Mouse (Mus musculus) liver, postnatal 0 days (tissue): ENCODE measurements at regions not wholly inside any gene's neighbourhood (a gene's known extent, or its start where the extent isn't known, plus 50 kb on each side); places are given as distances from the start of the nearest gene placed in this dataset.

Experiments
- ATAC-seq: fragments of 200-750 bp; cut with Nextera tagmentation; 2 replicates; pipeline ENCODE4 v1.8.0; 2017; ENCODE audit warnings: mild to moderate bottlenecking, moderate library complexity
- DNase-seq: peaks from one replicate; pipeline ENCODE4 v3.0.0-alpha.2; 2016
- H3K27ac ChIP-seq: fragments of 300-500 bp; sonication (generic); 2 replicates; pipeline ENCODE4 v1.5.1; 2014; ENCODE audit warnings: antibody characterized with exemption, moderate library complexity, mild to moderate bottlenecking, low read depth
- H3K27me3 ChIP-seq: fragments of 300-500 bp; sonication (generic); 2 replicates; pipeline ENCODE4 v1.6.1; 2014; ENCODE audit warnings: low read length, control low read depth, mixed read lengths; ENCODE audit not compliant: insufficient read depth
- H3K36me3 ChIP-seq: fragments of 300-500 bp; sonication (generic); replicated peaks from 2 replicates; pipeline ENCODE4 v1.6.1; 2014; ENCODE audit warnings: mild to moderate bottlenecking, control low read depth, low read length, moderate library complexity, mixed read lengths; ENCODE audit not compliant: insufficient read depth
- H3K4me1 ChIP-seq: fragments of 300-500 bp; sonication (generic); 2 replicates; pipeline ENCODE4 v1.6.1; 2014; ENCODE audit warnings: antibody characterized with exemption, mild to moderate bottlenecking, control low read depth; ENCODE audit not compliant: insufficient read depth
- H3K4me2 ChIP-seq: fragments of 300-500 bp; sonication (generic); 2 replicates; pipeline ENCODE4 v1.6.1; 2014; ENCODE audit warnings: low read depth, mild to moderate bottlenecking, low read length, moderate library complexity, mixed read lengths
- H3K4me3 ChIP-seq: fragments of 300-500 bp; sonication (generic); 2 replicates; pipeline ENCODE4 v1.5.1; 2014; ENCODE audit warnings: low read depth, low read length
- H3K9ac ChIP-seq: fragments of 300-500 bp; sonication (generic); replicated peaks from 2 replicates; pipeline ENCODE4 v1.6.1; 2014; ENCODE audit warnings: mild to moderate bottlenecking, moderate library complexity
- H3K9me3 ChIP-seq: fragments of 300-500 bp; sonication (generic); 2 replicates; pipeline ENCODE4 v1.6.1; 2016; ENCODE audit warnings: mild to moderate bottlenecking, control low read depth, low read length, mixed read lengths
- CTCF ChIP-seq: sonication (generic); IDR thresholded peaks from 2 replicates; pipeline ENCODE4 v1.5.1; 2016; ENCODE audit warnings: antibody characterized with exemption, low read depth
- EP300 ChIP-seq: IDR thresholded peaks from 2 replicates; pipeline ENCODE4 v1.6.1; 2016; ENCODE audit warnings: antibody characterized with exemption, low read depth, mild to moderate bottlenecking
- WGBS: fragments of 180-500 bp; shearing (Covaris S2); extraction: QIAGEN DNeasy Blood & Tissue Kit; methylation state at CpG from one replicate; pipeline ENCODE4 v1.1.7; 2014; ENCODE audit not compliant: insufficient replicate concordance; 5-methylcytosine and 5-hydroxymethylcytosine counted together

DNA sequence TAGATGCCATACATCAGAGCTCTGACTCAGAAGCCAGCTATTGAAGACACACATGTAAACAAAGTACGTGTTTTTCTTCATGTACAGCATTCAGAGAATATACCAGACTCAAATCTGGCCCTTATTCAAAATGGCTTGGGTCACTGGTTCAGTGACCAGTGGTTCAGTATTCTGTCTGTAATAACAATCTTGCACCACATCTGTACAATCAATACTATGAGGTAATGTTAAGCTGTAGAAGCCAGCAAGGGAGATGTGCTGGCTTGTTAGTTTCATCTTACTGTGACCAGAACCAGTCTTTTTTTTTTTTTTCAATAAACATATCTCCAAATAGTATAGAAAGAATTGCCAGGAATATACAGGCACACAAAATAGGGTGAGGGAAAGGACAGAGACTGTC lies 229.6 kb upstream of the Dcn start:
- no peak overlapping the region for H3K4me3 ChIP-seq
- H3K4me1 ChIP-seq = no peaks in the 10 kb centered on the region; the same call in 1 of the 2 replicates
- no peaks in the 10 kb centered on the region for H3K27me3 ChIP-seq
- no peak overlapping the region for H3K9ac ChIP-seq
- DNase-seq = no peak
- TF ChIP-seq CTCF (no peak), EP300 (peak; percentile 51)
- peak; percentile 96 for ATAC-seq
- no peaks in the 10 kb centered on the region for H3K36me3 ChIP-seq
- H3K4me2 ChIP-seq = no peak overlapping the region
- H3K9me3 ChIP-seq = no peaks in the 10 kb centered on the region
- WGBS = 54% methylated on average over 1 of the region's 1 CpGs
- peak overlapping the region; percentile 34; the same call in 1 of the 2 replicates for H3K27ac ChIP-seq

DNA sequence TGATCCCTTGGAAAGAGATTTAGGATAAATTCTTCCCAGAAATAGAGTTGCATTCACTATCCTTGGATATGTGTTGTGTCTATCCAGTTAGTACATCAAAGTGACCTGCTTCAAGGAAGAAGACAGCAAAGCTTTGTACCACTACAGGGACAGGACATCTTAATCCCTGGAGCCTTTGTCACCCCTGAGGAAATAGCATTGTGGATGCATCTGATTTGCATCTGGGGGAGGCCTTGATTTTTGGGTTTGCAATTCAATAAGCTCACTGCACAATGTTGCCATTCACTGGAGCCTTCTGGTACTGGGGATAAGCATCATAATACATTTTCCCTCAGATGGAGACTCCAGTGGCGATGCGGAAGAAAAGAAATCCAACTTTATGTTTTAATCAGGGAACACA lies 229.2 kb upstream of the Dcn start:
- 85% methylated on average over 2 of the region's 2 CpGs for WGBS

DNA sequence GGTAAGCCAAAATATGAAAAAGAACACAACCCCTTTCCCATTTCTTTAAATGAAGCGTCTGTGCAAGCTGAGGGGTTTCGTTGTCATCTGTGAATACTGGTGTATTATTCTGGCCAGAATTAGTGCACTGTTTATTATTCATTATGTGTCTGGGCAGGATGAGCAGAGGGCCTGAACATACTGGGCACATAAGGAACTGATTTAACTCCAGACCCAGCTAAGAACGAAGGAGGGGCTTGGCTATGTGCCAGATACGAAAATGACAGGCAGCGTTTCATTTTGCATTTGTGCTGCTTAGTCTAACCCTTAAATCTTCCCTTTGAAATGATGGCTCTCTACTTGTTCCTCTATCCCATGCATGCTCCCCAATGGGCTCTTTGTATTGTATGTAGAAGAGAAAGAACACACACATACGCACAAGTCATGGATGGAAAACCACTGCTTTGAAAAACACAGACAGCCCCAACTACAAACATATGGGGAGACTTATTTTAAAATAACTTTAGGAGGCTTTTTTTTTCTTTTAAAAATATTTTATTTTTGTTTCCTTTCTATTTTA lies 213.4 kb upstream of the Dcn start:
- TF ChIP-seq EP300 (no peak), CTCF (no peak)
- DNase-seq (no peak), ATAC-seq (no peak)
- H3K9ac ChIP-seq = no peak overlapping the region
- no peak overlapping the region for H3K4me2 ChIP-seq
- no peaks in the 10 kb centered on the region for H3K9me3 ChIP-seq
- H3K27ac ChIP-seq = no peak overlapping the region
- H3K36me3 ChIP-seq = no peaks in the 10 kb centered on the region
- H3K4me3 ChIP-seq = no peak overlapping the region
- H3K4me1 ChIP-seq = no peaks in the 10 kb centered on the region
- 78% methylated on average over 6 of the region's 6 CpGs for WGBS
- no peaks in the 10 kb centered on the region for H3K27me3 ChIP-seq

More for the DNA sequence above, 229.2 kb upstream of the Dcn start:
- no peak overlapping the region for H3K4me2 ChIP-seq
- H3K36me3 ChIP-seq = no peaks in the 10 kb centered on the region
- TF ChIP-seq EP300 (peak; percentile 6; the same call in 1 of the 2 replicates), CTCF (no peak)
- H3K9me3 ChIP-seq = no peaks in the 10 kb centered on the region
- DNase-seq (no peak), ATAC-seq (no peak; the same call in 1 of the 2 replicates)
- no peaks in the 10 kb centered on the region for H3K27me3 ChIP-seq
- no peaks in the 10 kb centered on the region; the same call in 1 of the 2 replicates for H3K4me1 ChIP-seq
- peak overlapping the region; percentile 34; the same call in 1 of the 2 replicates for H3K27ac ChIP-seq
- H3K9ac ChIP-seq = no peak overlapping the region
- H3K4me3 ChIP-seq = no peak overlapping the region

DNA sequence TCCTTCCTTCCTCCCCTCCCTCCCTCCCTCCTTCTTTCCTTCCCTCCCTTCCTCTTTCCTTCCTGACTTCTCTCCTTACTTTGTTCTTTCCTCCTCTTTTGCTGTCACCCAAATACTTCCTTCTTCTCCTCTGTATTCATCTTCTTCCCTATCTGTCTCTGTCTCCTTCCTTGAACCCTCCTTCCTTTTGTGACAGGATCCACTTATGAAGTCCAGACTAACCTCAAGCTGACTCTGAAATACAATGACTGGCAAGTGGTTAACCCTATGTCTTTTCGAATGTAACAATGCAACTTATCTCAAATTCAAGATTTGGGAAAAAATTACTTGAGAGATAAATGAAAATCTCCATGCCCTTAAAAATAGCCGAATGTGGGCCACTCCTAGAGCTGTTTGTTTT lies 197.0 kb upstream of the Dcn start:
- no peak overlapping the region for H3K4me3 ChIP-seq
- no peak for TF ChIP-seq CTCF
- DNase-seq = no peak
- H3K9me3 ChIP-seq = no peaks in the 10 kb centered on the region
- no peak overlapping the region for H3K4me2 ChIP-seq
- ATAC-seq = no peak
- no peaks in the 10 kb centered on the region for H3K27me3 ChIP-seq
- H3K9ac ChIP-seq = no peak overlapping the region
- H3K27ac ChIP-seq = no peak overlapping the region
- H3K36me3 ChIP-seq = no peaks in the 10 kb centered on the region
- WGBS = 63% methylated on average over 2 of the region's 2 CpGs
- H3K4me1 ChIP-seq = no peaks in the 10 kb centered on the region

DNA sequence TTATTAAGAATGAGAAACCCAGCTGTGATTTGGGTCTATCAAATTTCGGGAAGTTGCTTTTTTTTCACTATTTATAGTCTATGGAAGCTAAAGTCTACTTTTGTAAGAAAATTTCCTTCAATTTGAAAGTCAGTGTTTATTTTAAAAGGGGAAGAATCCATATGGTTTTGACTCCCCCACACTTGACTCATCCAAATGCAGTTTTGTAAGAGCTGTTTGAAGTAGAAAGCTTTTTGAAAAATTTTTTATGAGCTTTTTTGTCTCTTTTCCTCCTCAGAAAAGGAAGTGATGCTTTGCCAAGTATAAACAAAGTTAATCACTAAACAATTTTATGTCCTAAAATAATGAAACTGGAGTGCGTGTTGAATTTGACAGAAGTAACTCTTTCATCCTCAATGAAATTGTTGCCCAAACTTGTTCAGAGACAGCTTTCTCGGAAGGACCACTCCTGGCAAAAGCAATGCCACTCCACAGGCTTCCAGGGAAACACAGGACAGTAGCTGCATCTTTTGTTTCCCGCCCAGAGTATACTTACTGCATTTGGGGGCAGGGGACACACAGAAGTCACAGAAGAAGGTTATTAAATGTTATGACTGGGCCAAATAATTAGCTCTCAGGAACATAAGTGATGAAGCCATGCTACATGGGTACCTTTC lies 196.4 kb upstream of the Dcn start:
- H3K27me3 ChIP-seq = no peaks in the 10 kb centered on the region
- DNase-seq (no peak), ATAC-seq (no peak)
- no peak for TF ChIP-seq CTCF
- H3K9ac ChIP-seq = no peak overlapping the region
- no peaks in the 10 kb centered on the region for H3K36me3 ChIP-seq
- WGBS = 58% methylated on average over 4 of the region's 4 CpGs
- no peak overlapping the region for H3K4me2 ChIP-seq
- H3K27ac ChIP-seq = no peak overlapping the region
- H3K4me1 ChIP-seq = no peaks in the 10 kb centered on the region
- no peak overlapping the region for H3K4me3 ChIP-seq
- no peaks in the 10 kb centered on the region for H3K9me3 ChIP-seq

DNA sequence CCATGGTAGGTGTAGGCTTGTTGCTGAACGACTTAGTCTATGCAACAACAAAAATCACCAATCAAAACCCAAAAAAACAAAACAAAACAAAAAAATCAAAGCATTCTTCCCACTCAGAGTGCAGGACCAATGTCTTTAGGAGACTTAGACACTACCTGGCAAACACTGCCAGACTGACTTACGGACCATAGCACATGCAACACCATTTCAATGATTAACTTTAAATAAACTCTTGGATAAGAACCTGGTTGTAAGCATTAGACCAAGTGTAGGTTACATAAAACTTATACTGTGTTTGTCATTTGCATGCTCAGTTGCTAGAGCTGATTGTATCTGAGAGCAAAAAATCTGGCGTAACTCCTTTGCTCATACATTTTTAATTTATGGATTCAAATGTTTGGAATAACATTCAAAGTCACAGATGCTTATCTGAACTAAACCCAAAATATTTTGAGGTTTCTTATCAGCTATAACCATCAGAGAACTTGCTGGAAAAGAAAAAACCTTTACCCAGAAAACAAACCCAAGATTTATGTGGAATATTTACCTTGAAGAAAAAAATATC lies 174.5 kb upstream of the Dcn start:
- no peak overlapping the region for H3K4me2 ChIP-seq
- TF ChIP-seq CTCF = no peak
- TF ChIP-seq EP300 = no peak
- H3K4me1 ChIP-seq = no peaks in the 10 kb centered on the region
- DNase-seq (no peak), ATAC-seq (0 out of 2 replicates have a peak, but pooled peaks have one; percentile 43)
- no peak overlapping the region for H3K4me3 ChIP-seq
- 50% methylated on average over 3 of the region's 3 CpGs for WGBS
- no peak overlapping the region for H3K9ac ChIP-seq
- no peaks in the 10 kb centered on the region for H3K36me3 ChIP-seq
- H3K27me3 ChIP-seq = no peaks in the 10 kb centered on the region
- no peaks in the 10 kb centered on the region for H3K9me3 ChIP-seq
- no peak overlapping the region for H3K27ac ChIP-seq
